Mouse (Mus musculus) kidney, postnatal 25 days (tissue): ENCODE measurements at regions not wholly inside any gene's neighbourhood (a gene's known extent, or its start where the extent isn't known, plus 50 kb on each side); places are given as distances from the start of the nearest gene placed in this dataset.
A peak's percentile ranks its signal among the peaks of the same experiment; 100 is the strongest.
"Not testable (repeated sequence)": the region's sequence is repeated elsewhere in the genome, so short reads cannot be mapped to it uniquely, and the experiment has no call there.

Source experiments
- DNase-seq, 2 experiments: peaks; one replicate each; pipeline ENCODE4 v3.0.0; 2021; ENCODE audit warnings: mixed read lengths in 2 of 2

DNA sequence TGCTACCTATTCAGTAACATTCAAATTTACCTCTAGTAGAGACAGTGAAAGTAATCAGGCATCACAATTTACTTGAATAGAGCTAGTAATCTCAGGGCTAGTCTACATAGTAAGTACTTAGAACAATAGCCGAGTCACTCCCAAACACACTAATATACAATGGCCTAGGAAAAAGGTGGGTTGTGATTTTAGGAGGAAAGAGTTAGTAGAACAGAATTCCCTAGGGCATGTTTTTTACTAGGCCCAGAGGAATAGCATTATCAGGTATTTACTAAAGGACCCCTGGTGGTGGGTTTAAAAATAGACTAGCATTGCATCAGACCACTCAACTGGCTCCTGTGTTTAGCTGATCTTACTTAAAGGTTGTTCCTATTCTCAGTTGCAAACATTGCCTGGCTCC lies 535.8 kb downstream of the Mat2b start:
- DNase-seq = not testable (repeated sequence)

DNA sequence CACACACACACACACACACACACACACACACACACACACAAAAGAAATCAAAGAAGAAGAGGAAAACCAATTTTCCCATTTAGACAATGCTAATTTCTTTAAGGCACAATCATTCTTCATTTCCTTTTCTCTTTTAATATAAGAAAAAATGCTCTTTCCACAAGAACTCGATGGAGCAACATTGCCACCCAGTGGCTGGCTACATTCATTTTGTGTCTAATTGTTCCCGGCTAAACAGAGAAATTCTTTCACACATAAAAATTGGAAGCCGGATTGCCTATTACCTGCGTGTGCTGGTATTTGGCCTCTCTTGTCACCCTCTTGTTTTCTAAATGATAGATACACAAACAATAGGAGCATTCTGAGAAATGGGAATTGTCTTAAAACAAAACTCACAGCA lies 545.7 kb downstream of the Mat2b start:
- DNase-seq = peak; percentile 32 to 50

DNA sequence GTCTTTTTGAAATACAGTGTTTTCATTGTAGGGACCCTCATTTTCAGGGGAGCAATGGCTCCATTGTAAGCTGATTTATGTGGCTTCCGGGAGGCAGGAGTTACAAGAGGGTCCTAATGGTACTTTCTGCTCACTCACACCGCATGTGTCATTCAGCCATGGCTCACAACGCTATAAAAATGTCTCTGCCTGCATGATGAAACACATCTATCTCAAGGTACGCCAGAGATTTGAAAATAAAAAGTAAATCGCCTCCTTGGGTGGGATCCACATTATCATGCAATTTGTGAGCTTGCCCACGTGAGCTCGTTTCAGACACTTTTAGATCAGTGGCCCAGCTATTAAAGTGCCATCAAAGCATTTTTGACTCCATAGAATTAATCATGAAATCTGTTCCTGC lies 557.2 kb downstream of the Mat2b start:
- DNase-seq = no peak

DNA sequence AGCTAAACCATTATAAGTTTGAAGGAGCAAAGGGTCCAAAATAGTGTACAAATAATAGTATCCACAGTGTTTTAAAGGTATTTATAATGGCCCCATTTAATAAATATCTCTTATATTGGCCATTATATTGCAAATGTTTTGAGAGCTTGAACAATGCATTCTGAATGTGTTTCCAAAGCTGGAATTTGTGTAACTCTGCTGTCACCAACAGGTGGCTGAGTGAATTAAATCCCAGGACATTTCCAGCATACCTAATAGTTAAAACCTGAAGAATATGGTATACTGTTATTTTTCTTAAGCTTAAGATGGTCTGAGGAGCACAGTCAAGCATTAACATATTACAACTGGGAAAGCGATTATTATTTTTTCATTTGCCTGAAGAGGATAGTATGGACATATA lies 592.4 kb downstream of the Mat2b start:
- no peak for DNase-seq

DNA sequence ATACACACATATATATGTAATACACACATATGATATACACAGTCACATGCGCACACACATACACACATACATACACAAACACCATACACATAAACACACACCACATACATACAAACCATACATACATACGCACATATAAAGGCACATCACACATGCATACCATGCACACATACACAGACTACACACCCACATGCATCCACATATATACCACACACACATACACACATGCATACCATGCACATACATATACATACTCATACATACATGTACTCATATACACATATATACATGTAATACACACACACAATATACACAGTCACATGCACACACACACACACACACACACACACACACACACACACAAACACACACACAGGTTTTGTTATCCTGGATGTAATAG lies 620.7 kb downstream of the Mat2b start:
- no peak for DNase-seq

DNA sequence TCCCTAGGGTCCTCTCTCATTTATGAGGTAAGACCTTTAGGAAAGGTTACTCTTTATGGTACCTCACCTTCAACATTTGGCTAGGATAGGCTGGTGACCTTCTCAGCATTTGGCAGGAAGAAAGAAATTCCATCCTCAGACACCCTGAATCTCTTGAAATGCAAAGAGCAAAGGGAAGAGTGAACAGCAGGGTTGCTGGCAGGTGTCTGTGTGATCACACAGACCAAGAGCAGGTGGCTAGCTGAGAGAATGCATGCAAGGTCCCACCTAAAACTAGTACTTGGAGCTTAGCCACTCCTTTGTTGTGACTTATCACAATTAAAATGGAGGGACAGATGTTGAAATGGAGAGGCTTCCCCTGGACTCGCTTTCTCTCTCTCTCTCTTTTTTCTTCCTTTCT lies 644.5 kb downstream of the Mat2b start:
- no peak for DNase-seq

DNA sequence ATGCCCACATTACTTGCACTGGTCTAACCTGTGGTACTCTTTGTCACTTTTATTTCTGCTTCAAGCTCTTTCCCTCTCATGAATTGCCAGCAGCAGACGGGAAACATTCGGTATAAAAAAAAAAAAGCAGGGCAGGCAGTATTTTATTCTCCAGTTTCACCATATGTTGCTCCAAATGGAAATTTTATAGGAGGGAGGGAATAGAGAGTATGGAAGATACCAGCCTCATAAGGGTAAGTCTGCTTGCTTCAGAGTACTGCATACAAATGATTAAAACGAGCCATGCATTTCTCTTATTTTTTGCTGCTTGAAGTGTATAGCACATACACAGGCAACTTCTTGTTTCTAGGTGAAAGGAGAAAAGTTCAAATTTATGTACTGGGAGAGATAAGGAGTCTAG lies 667.5 kb downstream of the Mat2b start:
- DNase-seq = no peak

DNA sequence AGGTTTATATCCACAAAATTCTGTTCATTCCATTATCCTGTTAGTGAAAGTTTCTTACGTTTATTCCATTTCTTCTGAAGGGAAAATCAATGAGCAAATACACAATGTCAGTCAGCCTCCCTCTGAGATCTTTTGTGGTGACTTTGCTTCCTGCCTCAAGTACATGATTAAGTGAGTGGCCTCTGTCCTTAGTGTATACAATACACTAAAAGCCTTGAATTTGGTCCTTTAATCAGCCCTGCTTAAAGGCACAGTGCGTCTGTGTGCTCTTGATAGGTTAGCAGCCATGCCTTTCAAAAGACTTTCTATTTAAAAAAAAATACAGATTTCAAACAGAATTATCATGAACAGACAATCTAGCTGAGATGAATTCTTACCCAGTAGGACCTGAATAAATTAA lies 695.5 kb downstream of the Mat2b start:
- DNase-seq = no peak

DNA sequence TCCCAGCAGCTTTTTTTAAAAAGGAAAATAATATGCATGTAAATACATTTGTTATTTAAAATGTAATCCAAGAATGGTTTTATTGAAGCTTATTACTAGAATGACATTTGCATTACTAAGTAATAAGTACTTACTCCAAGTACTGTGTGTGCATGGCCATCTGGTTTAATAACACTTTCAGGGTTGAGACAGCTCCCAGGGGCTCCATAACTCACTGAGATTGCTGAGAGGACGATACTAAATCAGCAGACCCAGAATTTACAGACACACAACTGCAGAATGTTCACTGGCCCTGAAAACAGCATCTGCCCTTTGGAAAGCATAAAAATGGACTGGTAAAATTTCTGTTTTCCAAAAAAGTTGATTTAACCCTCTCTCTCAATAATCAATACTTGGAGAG lies 696.4 kb downstream of the Mat2b start:
- DNase-seq = no peak

DNA sequence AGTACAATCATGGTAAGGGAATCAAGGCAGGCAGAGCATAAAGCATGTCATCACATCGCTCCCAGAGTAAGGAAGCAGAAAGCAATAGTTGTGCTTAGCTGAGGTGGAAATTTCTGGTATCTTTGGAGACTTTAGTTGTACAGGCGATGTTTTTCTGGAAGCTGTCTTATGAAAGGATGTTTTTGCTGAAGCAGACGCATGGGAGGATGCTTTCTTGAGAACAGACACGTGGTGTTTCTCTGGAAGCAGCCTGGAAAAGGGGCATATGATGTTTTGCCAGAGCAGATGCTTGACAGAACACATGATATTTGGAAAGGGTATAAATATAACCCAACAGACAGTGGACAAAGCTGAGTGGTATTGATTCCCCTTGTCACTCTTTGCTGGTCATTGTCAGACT lies 722.4 kb downstream of the Mat2b start:
- no peak for DNase-seq

DNA sequence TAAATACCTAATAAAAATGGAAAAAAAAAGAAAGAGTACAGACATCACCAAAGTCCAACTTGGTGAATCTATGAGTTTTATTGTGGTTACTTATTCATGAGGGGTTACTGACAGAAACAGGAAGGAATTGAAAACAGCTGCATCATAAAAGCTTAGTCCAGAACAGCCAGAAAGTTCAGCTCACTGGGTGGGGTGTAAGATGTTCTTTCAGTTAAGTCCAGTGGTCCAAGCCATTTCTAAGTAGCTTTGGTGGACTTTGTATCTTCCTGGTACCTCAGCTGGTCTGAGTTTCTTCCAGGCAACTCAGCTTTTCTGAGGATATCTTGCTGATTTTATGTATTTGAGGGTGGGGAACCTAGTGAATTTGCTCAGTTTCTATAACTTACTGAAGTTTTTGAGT lies 731.3 kb downstream of the Mat2b start:
- no peak for DNase-seq

DNA sequence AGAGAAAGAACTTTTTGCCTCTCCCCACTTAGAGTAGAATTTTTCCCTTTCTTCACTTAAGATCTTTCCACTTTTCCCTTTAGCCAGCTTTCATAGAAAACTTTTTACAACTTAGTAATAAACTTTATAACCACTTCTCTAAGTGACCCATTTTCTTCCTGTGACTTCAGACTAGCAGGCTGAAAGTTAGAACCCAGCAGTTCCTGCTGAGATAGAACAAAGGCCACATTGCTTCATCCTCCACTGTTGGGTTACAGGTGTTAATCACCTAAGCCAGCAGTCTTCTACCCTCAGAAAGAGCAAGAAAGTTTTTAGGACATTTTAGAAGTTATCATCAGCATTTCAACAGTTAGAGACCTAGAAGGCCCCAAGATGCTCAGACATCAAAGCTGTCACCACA lies 740.6 kb downstream of the Mat2b start:
- no peak for DNase-seq

DNA sequence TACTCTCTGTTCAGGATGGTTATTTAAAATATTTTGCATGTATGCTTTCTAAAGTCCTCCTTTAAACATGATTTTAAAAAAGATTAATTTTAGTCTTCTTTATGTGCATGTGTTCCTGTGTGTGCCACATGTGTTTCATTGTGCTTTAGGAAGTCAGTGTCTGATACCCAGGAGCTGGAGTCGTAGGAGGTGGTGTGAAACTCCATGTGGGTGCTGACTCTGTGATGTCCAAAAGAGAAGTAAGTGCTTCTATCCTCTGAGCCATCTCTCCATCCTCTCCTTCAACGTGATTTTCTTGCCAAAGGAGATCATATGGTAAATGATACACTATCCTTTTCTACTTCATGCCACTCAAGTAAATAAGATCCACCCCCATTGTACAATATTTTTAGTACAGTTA lies 750.8 kb downstream of the Mat2b start:
- DNase-seq = no peak

DNA sequence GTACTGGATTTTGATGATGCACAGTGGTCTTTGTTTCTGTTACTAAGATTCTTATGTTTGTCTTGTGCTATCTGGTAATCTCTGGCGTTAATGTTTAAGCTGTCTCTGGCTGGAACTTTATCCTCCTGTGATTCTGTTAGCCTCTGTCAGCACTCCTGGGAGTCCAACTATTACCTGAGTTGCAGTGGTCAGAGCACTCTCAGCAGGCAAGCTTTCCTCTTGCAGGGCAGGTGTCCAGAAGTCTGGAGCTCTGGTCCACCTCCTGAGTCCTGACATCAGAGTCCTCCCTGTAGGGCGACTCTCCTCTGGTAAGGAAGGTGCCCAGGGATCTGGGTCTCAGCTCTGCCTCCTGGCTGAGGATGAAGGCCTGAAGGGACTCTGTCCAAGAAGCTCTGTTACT lies 760.8 kb downstream of the Mat2b start:
- peak; percentile 13 to 58 for DNase-seq

DNA sequence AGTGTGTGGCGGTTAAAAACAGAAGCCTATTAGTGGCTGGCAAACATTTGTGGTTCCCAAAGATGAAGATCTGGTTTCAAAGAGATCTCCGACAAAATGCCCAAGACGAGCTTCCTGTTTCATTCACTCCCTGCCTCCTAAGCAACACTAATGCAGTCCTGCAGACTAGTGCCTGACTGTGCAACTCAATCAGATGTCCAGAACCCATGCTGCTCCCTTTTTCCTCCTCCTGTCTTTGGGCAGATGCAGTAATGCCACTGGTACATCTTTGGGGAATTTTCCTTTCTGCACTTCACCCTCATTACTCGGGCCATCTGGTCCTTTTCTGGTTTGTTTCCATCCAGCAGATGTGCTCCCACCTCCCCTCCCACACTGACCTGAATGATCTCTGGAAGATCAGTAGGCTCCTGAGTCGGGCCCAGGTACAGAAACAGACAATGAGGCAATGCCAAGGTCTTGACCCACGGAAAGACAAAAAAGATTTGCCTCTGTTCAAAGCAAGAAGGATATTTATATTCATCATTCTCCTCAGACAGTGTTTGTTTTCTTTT lies 771.0 kb downstream of the Mat2b start:
- no peak for DNase-seq

DNA sequence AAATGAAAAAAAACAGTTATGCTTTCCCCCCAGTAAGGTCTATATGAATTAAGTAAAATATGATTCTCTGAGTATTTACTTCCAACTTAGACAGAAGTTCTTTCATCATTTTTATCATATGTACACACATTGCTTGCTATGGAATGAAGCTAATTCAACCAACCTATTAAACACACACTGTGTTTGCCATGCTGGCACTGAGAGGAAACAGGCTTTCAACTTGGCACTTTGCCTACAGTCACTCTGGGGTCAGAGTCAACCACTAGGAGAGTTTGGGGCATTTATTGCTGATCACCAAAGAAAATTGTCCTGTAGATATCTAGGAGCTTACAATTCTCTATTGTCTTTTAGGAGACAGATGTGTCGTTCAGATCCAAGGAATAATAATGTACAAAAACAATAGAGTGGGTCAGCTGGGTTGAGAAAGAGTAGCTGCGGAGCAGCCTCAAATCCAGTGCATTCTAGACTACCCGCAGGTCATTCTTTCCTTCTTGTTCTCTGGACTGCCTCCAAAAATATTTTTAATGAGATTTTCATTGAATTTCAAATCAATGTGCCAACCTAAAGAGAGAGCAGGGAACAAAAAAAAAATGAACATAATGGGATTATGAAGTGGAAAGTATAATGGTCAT lies 777.2 kb downstream of the Mat2b start:
- no peak for DNase-seq

DNA sequence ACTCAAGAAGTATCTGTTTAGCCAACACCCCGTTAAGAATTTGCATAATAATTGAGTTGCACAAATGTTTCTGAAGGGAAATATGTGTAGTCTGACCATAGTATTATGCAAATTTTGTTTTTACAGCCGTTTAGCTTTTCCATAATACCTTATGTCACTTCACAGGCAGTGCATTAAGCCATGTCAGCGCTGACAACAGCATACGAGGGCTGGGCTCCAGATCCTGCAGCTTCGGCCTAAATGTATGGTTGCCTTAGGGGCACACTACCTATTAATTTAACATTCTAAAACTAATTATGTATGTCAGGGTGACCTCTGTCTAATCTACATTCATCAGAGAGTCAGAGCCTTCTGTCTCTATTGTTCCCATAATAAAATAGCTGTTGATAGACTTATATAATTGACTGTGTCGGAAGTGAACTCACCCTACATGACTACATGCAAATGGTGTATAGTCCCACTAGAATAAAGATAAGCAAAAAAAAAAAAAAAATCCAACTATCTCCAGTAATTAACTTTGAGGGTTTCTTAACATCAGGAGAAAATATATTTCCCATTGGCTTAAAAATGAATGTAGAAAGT lies 795.3 kb downstream of the Mat2b start:
- no peak for DNase-seq

DNA sequence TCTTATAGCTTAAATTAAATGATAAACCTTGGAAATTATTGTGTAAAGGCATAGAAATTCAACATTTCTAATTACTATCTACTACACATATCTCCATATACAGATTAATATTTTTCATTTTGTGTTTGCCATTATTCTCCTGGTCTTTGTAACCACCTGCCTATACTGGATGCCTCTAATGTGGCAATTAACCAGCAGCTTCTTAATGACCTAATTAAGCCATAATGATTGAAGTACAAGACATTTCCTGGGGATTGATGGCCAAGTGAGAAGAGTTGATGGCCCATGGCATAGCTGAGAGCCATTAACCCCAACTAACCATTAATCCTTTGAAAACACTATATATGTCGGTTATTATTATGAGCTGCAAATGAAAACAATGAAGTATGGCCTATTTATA lies 811.7 kb downstream of the Mat2b start:
- no peak for DNase-seq

DNA sequence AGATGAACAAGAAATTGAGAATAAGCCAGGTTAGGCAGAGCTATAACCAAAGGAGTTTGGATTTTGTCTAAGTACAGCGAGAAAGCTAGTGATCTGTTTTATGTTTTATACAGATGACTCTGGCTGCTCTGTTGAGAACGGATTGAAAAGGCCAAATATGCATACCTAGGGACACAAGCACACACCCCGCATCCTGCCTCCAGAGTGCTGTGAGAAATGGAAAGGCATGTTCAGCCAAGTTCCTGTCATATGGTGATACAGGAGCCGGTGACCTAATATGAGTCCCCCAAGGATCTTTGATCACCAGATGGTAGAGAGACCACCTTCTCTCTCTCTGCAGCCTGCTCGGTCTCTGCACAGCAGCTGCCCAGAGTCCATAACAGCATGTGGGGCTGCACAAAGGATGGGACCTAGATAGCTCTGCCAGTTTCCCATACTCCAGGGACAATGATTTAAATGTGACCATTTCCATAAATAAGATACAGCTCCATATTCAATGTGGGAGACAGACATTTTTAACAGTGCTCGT lies 826.5 kb downstream of the Mat2b start:
- no peak for DNase-seq
